Mouse (Mus musculus): ENCODE measurements at regions not wholly inside any gene's neighbourhood (a gene's known extent, or its start where the extent isn't known, plus 50 kb on each side); places are given as distances from the start of the nearest gene placed in this dataset.

DNA sequence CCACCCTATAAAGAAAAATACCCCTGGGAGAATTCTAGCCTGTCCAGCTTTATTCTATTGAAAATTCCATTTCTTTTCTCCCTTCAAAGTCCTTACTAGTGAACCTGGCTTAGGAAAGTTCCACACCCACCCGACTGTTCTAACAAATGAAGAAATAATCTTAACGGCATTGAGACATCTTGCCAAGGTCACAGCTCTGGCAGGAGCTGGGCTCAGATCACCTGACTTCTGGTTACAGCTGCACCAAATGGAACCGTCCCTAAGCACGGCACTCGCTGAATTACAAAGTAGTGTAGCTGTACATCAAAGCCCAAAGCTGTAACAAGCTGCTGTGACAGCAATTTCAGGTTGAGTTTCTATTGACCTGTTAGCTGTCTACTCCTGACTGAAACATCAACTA lies 74.2 kb upstream of the Gm6657 start:
- TF ChIP-seq ZC3H11A (IDR thresholded peaks at IDR 0.05; ENCODE audit: borderline replicate concordance, low read depth, low read length) (no peak), HCFC1 (IDR thresholded peaks at IDR 0.05; ENCODE audit: borderline replicate concordance, insufficient read depth, low read length) (no peak)
